Mouse (Mus musculus): ENCODE data around the gene Cyth1.

GRCm38 (mm10) chr11:118168714-118169113 lies 79.7 kb downstream of the Cyth1 start:
- TF ChIP-seq CTCF (IDR thresholded peaks at IDR 0.05; ENCODE audit: borderline replicate concordance, insufficient read depth, low read depth, low read length) = no peak
- no peak for TF ChIP-seq POLR2A (IDR thresholded peaks at IDR 0.05; ENCODE audit: borderline replicate concordance, insufficient read depth, low read length)
